Mouse (Mus musculus): Measurements from ENCODE around the gene Wdhd1.

- TF ChIP-seq POLR2A (IDR thresholded peaks at IDR 0.05; ENCODE audit: control insufficient read depth in 1 of 2, insufficient read depth in 1 of 2, low read depth in 1 of 2, low read length in 2 of 2, poor library complexity in 1 of 2) (no peak), TCF12 (IDR thresholded peaks at IDR 0.05; ENCODE audit: low read depth, low read length) (no peak), NELFE (IDR thresholded peaks at IDR 0.05; ENCODE audit: low read depth, low read length) (no peak), TAL1 (IDR thresholded peaks at IDR 0.05; ENCODE audit: low read length) (no peak), USF2 (IDR thresholded peaks at IDR 0.05; ENCODE audit: borderline replicate concordance in 1 of 2, insufficient read depth in 1 of 2, low read depth in 1 of 2, low read length in 2 of 2) (no peak), CTCF (IDR thresholded peaks at IDR 0.05 in 2 of 3, conservative IDR thresholded peaks at IDR 0.05 in 1 of 3; ENCODE audit: control insufficient read depth in 1 of 3, insufficient read depth in 1 of 3, low read depth in 2 of 3, low read length in 3 of 3, poor library complexity in 1 of 3, severe bottlenecking in 1 of 3) (no peak), EP300 (IDR thresholded peaks at IDR 0.05; ENCODE audit: low read depth in 1 of 2, low read length in 2 of 2) (no peak)
These were observed 55.1 kb downstream of the Wdhd1 start for GRCm38 (mm10) chr14:47221567-47221966.
